Mouse (Mus musculus) thymus, adult 2 months (tissue): Measurements from ENCODE around the gene Grm4. TPM values are rescaled to one million over a fixed set of nuclear protein-coding genes. Genes with fewer than 3 reads are reported as not detected.
A peak's percentile ranks its signal among the peaks of the same experiment; 100 is the strongest.

Experiments used
- DNase-seq: peaks from one replicate; pipeline ENCODE4 v3.0.0; 2021
- H3K27ac ChIP-seq: fragments of 200-500 bp; 2 replicates; pipeline ENCODE4 v1.5.1; 2012; ENCODE audit warnings: low read length, control low read depth; ENCODE audit not compliant: control insufficient read depth, insufficient read depth
- H3K27me3 ChIP-seq: fragments of 200-500 bp; 2 replicates; pipeline ENCODE4 v1.6.1; 2012; ENCODE audit warnings: mild to moderate bottlenecking, low read length, moderate library complexity, mixed read lengths; ENCODE audit not compliant: control insufficient read depth, insufficient read depth
- H3K36me3 ChIP-seq: fragments of 200-500 bp; 2 replicates; pipeline ENCODE4 v1.6.1; 2012; ENCODE audit warnings: mild to moderate bottlenecking, low read length, moderate library complexity; ENCODE audit not compliant: control insufficient read depth, insufficient read depth
- H3K4me1 ChIP-seq: fragments of 200-500 bp; replicated peaks from 2 replicates; pipeline ENCODE4 v1.6.1; 2012; ENCODE audit warnings: low read length; ENCODE audit not compliant: control insufficient read depth, insufficient read depth
- H3K4me3 ChIP-seq: fragments of 200-500 bp; 2 replicates; pipeline ENCODE4 v1.5.1; 2012; ENCODE audit warnings: mild to moderate bottlenecking, low read length, control low read depth, moderate library complexity; ENCODE audit not compliant: control insufficient read depth, insufficient read depth
- CTCF ChIP-seq: fragments of 200-500 bp; IDR thresholded peaks from 2 replicates; pipeline ENCODE4 v1.5.1; 2012; ENCODE audit warnings: mild to moderate bottlenecking, control low read depth, low read length, moderate library complexity, borderline replicate concordance; ENCODE audit not compliant: control insufficient read depth, poor library complexity, insufficient read depth; ENCODE audit errors: extremely low read depth
- POLR2A ChIP-seq: fragments of 200-500 bp; IDR thresholded peaks from 2 replicates; pipeline ENCODE4 v1.6.1; 2012; ENCODE audit warnings: mild to moderate bottlenecking, low read length, control low read depth, moderate library complexity; ENCODE audit not compliant: control insufficient read depth, poor library complexity, insufficient read depth; ENCODE audit errors: extremely low read depth
- WGBS: fragments of 180-500 bp; shearing (Covaris S2); methylation state at CpG from one replicate; pipeline ENCODE4 v1.1.7; 2018; 5-methylcytosine and 5-hydroxymethylcytosine counted together
- polyA plus RNA-seq: library from polyadenylated mRNA; depleted of rRNA; stranded (reverse); fragments of >200 nt; gene quantifications from 2 replicates; pipeline ENCODE4 v1.2.3, GENCODE M21; 2012

The Grm4 gene
- polyA plus RNA-seq, 1 experiment, result 1.5 TPM

DNA sequence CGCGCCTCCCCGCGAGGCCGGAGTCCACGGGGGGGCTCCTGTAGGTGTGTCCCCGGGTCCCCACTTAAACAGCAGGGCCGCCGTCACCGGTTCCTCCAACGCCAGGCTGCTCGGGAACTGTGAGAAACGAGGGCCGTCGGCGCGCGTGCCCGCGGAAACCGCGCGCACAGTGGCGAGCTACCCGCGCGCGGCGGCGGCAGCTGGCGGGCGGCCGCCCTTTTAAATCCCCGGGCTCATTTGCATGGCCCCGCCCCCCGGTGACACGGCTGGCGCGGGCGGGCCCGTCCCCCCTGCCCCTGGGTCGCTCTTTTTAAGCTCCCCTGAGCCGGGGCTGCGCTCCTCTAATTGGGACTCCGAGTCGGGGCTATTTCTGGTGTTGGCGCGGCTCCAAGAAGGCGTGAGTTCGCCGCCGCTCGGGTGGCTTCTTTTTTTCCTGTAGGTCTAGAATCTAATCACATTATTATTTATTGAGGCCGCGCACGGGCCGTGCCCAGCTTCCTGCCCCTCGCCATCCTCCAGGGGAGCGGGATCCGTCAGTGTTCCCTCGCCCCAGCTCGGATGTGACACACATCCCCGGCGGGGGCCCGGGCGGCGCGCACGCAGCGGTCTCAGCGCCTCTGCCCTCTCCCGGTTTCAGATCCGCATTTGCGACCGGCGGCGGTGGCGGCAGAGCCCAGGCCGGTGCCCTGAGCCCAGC, 35.3 kb upstream of the Grm4 start, which contains the start of gene Hmga1:
Gene Hmga1, plus strand, starts transcription at position 183 of the 697 bp plus-strand sequence.
- peaks cover 9% of the 10 kb centered on the region for H3K36me3 ChIP-seq
- no peaks in the 10 kb centered on the region for H3K27me3 ChIP-seq
- peak; percentile 92 for DNase-seq
- peak within 1 kb of the TSS; percentile 55 for H3K4me3 ChIP-seq
- peak within 1 kb of the TSS; percentile 70 for H3K27ac ChIP-seq
- under 1% methylated on average over 79 of the region's 79 CpGs for WGBS
- peak; percentile 100 for TF ChIP-seq POLR2A
- TF ChIP-seq CTCF, result no peak
- H3K4me1 ChIP-seq, result peaks cover 53% of the 10 kb centered on the region

- Histone ChIP-seq H3K4me3 (peak overlapping the region; percentile 53), H3K36me3 (peaks cover 4% of the 10 kb centered on the region), H3K27ac (peak overlapping the region; percentile 70), H3K4me1 (peaks cover 54% of the 10 kb centered on the region), H3K27me3 (no peaks in the 10 kb centered on the region)
- WGBS, result 0% methylated on average over 55 of the region's 55 CpGs
- DNase-seq, result peak; percentile 82
- TF ChIP-seq CTCF (no peak), POLR2A (peak; percentile 36; the same call in 1 of the 2 replicates)
Measured at GRCm38 (mm10) chr17:27555512-27556172, 34.4 kb upstream of the Grm4 start.

DNA sequence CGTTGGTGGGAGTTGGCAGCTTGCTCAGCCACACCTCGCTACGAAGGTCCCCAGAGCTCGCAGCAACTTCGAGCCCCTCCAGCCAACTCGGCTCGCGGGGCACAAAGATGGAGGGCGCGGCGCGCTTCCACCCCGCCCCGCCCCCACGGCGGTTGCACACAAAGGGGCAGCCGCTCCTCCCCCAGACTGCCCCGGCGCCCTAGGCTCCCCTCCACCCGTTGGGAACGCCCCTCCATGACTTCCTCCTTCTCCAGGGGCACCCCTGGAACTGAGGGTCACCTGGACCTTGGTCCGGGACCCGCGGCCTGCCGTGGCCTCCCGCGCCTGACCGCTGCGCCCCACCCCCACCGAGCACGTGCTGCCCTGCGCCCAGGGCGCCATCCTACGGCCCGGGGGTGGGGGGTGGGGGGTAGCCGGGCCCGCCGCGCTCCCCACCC, 33.9 kb upstream of the Grm4 start:
- DNase-seq, result peak; percentile 81
- H3K4me3 ChIP-seq, result peak overlapping the region; percentile 53
- peaks cover 2% of the 10 kb centered on the region; the same call in 1 of the 2 replicates for H3K36me3 ChIP-seq
- H3K27me3 ChIP-seq, result no peaks in the 10 kb centered on the region
- WGBS, result 2% methylated on average over 24 of the region's 39 CpGs
- H3K27ac ChIP-seq, result peak overlapping the region; percentile 70
- TF ChIP-seq POLR2A (no peak), CTCF (no peak)
- peaks cover 52% of the 10 kb centered on the region for H3K4me1 ChIP-seq

DNA sequence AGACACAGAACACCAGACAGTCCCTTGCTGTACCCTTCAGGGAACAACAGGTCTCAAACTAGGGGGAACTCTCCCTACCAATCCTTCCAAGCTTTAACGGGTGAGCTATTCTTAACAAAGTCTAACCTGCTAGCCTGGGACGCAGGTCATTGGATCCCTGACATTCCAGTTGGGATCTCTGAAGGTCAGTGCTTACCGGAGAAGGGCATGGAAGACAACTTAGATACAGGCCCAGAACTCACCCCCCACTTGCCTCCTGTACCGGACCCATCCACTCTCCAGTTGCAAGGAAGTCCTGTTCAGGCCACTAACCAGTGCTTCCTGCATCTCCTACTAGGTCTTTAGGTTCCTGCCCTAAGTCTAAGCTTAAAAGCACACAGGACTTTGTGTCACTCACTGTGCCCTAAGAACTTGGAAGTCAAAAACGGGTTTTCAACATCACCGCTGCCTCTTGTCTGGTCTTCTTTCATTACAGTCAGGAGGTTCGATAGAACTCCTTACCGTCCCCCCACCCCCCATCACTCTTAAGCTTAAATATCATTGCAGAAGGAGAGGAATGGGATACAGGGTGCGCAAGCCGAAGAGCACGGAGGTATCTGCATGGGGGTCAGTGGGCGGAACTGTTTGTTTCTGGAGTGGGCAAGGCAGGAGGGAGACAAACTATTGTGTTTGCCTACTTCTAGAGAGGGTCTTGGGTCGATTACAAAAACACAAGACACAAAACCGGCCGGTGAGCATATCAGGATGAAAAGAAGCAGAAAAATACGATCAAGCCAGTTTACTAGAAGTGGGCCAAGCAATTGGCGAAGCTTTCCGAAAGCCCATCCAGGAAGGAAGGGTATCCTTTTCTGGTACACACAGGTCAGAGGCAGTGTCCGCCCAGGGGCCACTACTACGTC, 33.1 kb upstream of the Grm4 start:
- Histone ChIP-seq H3K36me3 (no peaks in the 10 kb centered on the region), H3K4me3 (peak overlapping the region; percentile 53), H3K27me3 (no peaks in the 10 kb centered on the region), H3K27ac (peak overlapping the region; percentile 15), H3K4me1 (peaks cover 47% of the 10 kb centered on the region)
- 55% methylated on average over 20 of the region's 20 CpGs for WGBS
- TF ChIP-seq CTCF (no peak), POLR2A (no peak)
- no peak for DNase-seq

DNA sequence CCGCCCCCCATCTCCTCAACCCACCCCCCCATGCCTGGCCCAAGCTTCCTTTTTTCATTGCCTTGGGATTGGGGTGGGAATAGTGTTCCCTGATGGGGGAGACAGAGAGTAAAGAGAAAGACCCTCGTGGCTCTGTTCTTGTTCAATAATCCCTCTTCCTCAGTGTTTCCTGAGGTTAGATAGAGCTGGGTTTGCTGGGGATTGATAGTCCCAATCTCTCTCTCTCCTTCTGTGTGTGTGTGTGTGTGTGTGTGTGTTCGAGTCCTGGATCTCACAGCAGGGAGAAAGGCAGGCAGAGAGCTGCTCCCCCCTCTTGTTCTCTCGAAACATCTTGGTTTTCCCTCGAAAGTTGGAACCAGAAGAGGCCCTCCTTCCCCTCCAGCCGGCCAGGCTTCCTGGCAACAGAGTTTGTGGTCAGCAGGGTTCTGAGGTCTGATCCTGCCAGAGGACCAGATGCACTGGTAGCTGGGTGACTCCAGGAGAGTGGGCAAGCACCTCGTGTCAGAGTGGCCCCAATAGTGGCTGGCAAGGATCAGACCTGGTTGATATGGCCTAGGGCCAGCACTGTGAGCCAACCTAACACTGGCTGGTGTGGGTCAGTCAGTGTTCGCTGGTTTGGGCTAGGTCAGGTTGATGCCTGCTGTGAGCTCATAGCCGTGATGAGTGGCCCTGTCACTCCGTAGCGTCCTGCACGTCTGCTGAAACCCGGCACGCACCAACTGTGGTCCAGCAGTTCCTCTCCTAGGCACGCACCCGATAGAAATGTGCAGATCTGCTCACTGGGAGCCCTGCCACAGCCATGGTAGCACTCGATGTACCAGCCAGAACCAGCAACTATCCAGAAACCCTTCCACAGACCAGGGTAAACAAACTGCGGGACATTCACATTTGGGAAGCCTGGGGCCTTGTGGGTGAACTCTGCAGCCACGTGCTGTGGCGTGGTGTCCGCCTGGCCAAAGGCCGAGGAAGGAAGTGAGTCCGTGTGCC, 31.3 kb upstream of the Grm4 start:
- Histone ChIP-seq H3K36me3 (no peaks in the 10 kb centered on the region), H3K4me3 (no peak overlapping the region), H3K4me1 (peaks cover 33% of the 10 kb centered on the region), H3K27ac (no peak overlapping the region), H3K27me3 (no peaks in the 10 kb centered on the region)
- no peak for DNase-seq
- 54% methylated on average over 23 of the region's 23 CpGs for WGBS
- no peak for TF ChIP-seq POLR2A
- TF ChIP-seq CTCF, result no peak
